Mouse (Mus musculus): ENCODE measurements at regions not wholly inside any gene's neighbourhood (a gene's known extent, or its start where the extent isn't known, plus 50 kb on each side); places are given as distances from the start of the nearest gene placed in this dataset.

- ATAC-seq = no peak
These were observed 133.6 kb upstream of the Slco3a1 start for GRCm38 (mm10) chr7:74688116-74688702.

GRCm38 (mm10) chr7:74687303-74688115 lies 132.9 kb upstream of the Slco3a1 start:
- no peak for ATAC-seq

DNA sequence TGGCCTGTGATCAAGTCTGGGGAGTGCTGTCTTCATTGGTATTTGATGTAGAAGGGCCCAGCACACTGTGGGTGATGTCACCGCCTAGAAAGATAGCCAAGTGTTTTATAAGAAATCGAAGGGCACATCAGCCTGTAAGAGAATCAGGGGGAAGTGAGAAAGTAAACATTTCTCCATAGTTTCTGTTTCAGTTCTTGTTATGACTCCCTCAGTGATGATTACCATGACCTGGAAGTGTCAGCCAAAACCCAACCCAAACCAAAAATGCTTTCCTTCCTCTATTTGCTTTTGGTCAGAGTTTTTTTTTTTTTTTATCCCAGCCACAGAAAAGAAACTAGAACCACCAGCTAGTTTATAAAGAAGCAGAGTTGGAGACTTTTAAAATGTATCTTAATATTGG lies 129.4 kb upstream of the Slco3a1 start:
- ATAC-seq = peak; percentile 59

DNA sequence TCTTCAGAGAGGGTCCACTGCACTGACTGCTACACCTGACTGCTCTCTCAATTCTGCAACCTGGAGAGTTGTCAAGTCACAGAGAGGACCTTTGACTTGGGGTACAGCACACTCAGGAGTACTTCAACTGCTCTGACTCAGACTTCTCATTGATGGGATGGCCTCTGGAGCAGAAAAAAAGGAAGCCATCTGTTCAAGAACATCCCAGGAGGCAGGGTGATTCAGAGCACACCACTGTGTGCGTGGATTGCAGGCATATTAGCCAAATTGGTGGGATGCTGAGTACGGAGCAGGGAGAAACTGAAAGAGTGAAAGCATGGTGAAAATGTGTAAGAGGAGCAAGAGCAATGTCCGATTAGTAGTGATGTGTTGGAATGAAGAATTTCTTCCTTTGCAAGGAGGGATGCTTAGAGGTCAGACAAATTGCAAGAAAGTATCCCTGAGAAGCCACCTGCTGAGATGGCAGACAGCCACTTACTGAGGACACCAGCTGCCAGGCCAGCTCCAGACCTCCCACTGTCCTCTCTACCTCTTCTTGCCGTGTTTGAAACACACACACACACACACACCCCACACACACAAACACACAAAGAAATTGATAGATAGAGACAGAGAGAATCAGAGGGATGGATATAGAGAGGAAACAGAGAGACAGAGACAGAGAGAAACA lies 119.2 kb upstream of the Slco3a1 start:
- ATAC-seq = no peak

- ATAC-seq = no peak
These were observed 114.5 kb upstream of the Slco3a1 start for GRCm38 (mm10) chr7:74669110-74669509.

GRCm38 (mm10) chr7:74667106-74667505 lies 112.5 kb upstream of the Slco3a1 start:
- ATAC-seq = no peak

DNA sequence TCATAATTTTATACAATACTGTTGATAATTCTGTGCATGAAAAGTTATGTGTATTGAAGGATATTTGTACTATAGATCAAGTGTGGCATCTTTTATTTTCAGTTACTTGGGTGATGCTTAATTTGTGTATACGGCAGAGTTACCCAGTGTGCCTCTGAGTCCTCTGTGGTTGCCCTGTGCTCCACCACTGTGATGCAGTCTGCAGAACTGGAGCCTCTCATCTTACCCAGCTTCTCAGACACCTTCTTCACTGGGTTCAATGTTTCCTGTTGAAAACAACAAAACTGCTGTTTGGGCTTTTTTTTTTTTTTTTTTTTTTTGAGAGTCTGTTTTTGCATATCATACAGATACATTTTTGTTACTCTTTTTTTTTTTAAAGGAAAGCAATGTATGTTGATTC lies 109.2 kb upstream of the Slco3a1 start:
- peak; percentile 91 for ATAC-seq

DNA sequence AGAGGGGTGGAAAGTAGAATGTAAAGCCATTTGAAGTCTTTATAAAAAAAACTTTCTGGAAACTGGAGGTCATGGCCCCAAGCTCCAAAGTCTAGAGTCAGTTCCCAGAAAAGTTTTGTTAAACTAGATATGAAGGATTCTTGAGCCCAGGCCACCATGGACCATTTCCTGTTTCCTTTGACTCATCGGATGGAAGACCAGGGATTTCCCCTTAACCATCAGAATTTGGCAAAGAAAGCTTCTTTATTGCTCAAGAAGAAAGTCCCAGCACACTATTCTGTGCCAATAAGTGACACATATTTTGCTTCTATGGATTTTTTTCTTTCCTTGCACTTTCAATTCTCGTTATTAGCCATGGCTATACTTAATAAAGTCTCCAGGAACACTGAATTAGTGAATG lies 92.7 kb upstream of the Slco3a1 start:
- ATAC-seq = peak; percentile 77

DNA sequence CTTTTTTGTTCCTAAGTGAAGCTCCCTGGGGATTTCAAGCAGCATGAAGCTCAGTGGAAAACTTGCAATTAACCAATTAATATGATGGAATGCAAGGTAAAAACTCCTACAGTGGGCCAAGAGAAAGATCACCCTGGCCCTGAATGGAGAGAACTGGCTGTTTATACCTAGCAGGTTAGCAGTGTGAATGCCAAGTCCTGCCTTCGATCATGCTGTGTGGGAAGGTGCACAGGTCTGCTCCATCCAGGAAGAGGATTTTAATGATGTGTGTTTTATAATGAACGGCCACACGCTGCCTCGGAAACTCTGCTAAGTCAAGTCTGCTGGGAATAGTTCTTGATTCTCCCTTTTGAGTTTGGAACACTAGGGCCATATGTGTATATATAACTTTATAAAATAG lies 85.6 kb upstream of the Slco3a1 start:
- ATAC-seq = no peak

GRCm38 (mm10) chr7:74632217-74632616 lies 77.6 kb upstream of the Slco3a1 start:
- ATAC-seq = no peak

GRCm38 (mm10) chr7:74628799-74629468 lies 74.4 kb upstream of the Slco3a1 start:
- ATAC-seq = no peak
